Mouse (Mus musculus) cerebellum, postnatal 36 days (tissue): Measurements from ENCODE around the gene Plcb1.

Experiments used
- DNase-seq, 2 experiments: peaks; one replicate each; pipeline ENCODE4 v3.0.0; 2021 to 2022; ENCODE audit warnings: mixed read lengths in 2 of 2

Gene Plcb1

DNA sequence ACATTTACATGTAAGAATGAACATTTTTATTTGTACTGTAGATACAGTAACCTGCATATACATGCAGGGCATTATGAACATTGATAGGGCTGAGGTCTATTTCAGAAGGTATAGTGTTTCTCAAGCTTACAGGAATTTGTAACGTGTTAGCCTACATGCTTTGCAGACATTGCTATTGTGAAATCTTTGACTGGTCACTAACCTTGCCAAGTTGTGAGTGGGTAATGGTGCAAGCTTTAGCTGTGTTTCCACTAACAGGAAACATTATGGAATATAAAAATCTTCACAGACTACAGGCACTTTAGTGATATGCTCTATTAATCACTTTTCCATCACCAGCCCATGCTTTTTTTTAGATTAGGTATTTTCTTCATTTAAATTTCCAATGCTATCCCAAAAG is 289.5 kb downstream of the Plcb1 start:
- DNase-seq, result no peak

DNA sequence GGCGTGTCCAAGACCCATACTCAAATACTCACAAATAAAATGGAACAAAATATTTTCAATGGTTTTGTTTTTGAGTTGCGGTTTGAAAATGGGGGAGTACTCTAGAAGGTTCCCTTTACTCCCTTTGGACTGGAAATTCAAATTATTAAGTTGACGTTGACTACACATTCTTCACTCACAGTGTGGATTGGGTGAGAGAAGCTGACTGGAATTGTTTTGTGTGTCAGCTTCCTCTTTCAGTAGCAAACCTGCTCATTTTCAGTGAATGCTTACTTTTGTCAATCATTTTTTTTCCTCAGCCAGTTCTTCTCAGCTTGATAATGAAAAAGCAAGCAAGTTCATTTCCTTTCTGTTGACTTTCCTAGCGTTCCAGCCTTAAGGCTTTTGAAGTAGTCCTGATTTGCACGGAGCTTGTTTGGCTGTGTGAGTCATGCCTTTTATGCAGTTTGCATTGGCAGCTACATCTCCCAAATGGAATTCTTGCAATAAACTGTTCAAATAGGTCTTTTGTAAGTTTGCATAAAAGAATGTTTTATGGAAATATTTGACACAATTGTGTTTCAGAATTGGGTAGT is 306.8 kb downstream of the Plcb1 start:
- DNase-seq, result no peak

DNA sequence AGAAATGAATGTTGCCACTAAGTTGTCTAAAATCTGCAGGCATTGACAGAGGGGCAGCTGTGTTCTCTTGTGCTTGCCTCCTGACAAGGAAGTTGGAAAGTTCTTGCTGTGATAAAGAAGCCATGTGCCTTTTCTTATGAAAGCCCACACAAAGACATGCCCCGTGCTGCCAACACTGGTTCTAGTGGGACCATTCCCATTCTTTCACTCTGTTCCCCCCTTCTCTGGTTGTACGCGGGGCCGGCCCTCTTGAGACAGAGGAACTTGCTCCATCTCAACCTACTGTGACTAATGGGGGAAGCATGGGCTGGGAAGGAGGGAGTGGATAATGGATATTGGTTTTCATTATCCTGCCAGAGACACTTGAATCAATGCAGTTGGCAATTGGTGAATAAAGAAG is 315.4 kb downstream of the Plcb1 start:
- no peak for DNase-seq

DNA sequence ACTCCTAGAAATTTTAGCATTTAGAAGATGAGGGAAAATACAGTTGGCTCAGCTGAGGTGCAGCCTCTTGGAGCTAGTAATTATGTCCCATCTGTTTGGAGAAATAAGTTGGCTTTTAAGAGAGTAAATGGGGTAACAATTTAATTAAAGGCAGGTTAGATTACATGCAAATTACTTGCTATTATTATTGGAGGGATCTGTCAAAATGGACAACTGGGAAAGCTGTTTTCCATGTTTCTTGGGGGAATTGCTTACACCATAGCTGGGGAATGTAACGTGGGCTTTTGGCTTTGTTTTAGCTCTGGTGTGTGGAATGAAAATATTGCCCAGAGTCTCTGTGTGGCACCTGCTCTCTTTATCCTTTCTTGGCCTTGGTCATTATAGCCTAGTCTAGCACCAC is 316.1 kb downstream of the Plcb1 start:
- no peak for DNase-seq

DNA sequence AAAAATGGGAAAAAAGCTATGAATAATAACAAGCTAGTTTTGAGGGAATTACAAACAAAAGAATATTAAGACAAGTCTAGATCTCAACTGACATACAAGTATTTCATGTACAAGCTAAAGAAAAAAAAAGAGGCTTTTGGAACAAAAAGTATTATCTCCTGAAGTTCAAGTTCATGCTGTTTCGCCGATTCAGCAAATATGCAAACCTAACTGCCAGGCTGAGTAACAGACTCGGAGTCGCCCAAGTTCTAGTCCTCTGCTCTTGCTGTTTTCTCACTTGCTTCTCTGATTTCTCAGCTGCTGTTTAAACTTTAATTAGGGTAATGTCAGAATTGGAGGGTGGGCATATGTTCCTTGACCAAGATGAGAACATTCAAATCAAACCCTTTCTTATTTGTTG is 320.8 kb downstream of the Plcb1 start:
- DNase-seq, result no peak

DNA sequence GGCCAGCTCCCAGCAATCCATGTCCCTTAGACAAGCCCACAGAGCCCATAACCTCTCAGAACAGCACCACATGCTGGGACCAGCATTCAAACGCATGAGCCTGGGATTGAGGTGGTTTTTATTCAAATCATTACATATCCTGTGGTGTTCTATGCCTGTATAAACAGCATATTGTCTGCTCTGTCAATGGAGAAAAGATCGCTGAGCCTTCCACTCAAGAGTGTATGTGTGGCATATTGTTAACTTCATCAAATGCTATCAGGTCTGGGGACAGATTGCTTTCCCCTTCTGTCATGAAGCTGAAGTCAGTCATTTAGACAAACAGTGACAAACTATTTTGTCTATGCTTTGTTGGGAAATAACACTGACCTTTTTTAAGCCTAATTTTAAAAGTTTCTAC is 322.7 kb downstream of the Plcb1 start:
- DNase-seq, result no peak

DNA sequence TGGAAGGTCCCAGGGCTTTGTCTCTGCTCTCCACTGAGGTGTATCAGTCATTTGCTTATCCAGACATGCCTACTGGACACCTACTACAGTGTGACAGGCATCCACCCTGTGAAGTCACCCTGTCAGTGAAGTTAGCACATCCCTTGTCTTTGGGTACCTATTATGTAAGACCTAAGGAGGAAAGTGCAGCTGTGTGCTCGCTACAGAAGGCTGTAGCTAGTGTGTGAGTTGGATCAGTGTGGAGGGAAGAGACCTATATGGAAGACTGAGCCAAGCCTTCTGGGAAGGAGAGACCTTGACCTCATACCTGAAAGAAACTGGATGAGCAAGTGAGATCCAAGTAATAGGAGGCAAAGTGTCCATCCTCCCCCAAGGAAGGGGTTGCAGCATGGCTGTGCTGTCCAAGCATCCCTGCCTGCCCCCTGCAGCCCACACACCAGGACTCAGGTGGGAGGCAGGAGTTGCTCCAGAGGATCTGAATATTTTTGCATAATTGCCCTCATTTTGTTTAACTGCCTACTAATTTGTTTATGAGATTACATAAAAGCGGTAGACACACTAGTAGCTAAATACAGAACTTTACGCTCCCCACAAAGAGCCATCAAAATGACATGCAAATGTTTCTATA is 328.7 kb downstream of the Plcb1 start:
- DNase-seq, result no peak

DNA sequence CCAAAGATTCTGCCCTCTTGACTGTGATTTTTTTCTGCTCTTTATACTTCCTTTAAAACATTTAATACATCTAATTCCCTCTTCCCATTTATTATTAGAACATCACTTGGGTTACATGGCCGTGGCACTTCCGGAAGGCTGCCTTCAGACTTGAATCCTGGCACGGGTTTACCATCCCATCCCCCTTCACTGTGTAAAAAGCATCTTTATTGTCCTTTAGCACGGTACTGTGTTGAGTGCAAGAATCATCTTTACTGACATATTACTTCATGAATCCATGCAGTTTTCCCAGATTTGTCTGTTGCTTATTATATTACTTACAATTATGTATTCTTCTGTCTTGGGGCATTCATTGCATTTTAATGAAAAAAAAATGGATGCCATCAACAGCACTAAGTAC is 337.2 kb downstream of the Plcb1 start:
- no peak for DNase-seq

DNA sequence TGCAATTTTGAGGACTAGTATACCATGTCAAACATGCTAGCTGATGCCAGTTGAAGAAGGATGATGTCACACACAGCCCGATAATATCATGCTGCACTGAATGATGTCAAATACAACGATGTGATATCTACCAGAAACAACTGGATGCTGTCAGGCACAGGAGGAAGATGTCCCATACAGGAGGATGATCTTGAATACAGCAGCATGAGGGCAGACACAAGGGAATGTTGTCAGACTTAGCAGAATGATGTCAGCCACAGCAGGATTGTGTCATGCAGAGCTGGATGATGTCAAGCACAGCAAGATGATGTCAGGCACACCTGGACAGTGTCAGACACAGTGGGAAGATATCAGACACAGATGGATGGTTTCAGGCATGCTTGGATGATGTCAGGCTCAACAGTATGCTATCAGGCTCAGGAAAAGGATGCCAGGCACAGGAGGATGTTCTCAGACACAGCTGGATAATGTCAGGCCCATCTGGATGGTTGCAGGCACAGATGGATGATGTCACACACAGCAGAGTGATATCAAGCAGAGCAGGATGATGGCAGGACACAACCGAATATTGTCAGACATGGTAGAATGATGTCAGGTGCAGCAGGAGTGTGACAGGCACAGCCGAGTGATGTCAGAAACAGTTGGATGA is 338.0 kb downstream of the Plcb1 start:
- DNase-seq, result no peak

DNA sequence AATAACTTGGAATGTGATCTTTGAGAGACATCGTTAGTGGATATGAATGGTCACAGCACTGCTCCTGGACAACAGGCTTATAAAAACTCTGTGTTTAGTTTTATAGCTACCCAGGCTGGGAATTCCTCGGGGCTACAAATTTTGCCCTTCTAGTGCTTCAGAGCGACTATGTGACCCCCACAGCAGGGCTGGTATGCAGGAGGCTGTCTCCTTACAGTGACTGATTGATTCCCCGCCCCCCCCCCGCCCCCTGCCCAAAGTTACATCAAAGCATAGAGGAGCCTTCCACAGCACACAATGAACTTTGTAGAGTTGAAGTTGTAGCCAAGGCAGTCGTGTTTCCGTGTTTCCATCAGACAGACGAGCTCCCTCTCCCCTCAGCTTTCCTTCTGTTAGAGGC is 354.7 kb downstream of the Plcb1 start:
- DNase-seq, result no peak

DNA sequence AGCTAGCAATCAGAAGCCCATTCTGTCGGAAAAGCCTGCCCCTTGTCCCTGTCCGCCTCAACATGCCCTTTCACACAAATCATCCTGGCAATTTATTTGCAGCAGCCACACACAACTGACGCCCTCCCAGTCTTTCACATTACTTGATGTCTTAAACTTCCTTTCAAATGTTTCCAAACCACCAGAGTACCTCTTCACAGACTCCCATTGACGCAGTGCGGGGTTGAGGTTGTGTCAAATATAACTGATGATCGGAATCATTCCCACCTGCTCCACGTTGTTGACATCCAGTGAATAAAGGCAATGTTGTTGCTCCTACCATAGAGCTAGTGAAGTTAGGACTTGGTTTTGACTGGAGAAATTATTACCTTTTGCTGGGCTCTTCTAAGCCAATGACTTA is 366.4 kb downstream of the Plcb1 start:
- no peak for DNase-seq

DNA sequence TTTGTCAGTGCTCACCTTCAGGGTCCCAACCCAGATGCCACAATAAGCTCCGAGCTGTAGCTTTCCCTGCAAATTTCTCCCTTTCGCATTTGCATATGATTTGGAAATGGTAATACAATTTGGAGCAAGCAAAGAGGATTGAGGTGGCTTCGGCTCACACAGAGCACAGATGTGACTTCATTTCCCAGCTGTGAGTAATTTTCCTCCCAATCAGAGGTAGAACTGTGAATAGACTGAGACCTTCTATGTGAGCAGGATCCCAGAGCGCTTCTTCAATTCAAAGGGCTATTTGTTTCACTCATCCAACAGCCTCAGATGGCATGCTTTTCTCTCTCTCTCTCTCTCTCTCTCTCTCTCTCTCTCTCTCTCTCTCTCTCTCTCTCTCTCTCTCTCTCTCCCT is 367.4 kb downstream of the Plcb1 start:
- DNase-seq, result no peak

DNA sequence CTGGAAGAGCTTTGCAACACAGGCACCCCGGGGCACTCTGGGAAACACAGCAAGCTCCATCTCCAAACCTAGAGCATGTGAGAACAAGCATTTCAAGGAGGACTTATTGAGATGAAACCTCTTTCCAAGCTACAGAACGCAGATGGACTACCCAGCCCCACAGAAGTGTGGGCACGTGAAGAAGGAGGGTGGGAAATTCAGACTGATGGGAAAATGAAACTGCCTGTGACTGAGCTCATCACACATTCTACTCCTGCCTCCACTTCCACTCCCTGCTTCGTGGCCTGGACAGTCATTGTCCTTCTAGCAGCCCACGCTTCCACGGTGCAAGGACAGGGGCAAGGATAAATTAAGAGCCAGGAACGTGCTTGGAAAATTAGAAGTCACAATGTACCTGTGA is 370.2 kb downstream of the Plcb1 start:
- DNase-seq, result no peak

DNA sequence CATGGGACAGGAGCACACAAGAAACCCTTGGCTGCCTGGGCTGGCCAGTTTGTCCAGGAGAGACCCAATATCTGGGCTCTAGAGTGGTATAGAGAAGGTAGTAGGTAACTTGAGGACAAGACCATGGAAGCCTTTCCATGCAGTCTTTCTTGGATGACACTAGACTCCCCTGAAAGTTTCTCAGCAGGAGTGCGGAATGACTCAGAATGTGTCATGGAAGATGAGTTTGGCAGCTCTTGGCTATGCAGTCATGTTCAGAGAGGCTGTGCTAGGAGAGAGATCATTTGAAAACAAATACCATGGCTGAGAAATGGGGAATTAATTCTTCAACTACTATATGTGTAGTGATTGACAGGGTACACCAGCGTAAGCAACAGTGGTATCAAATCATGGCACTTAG is 372.1 kb downstream of the Plcb1 start:
- peak in 1 of 2 experiments; percentile 13 for DNase-seq

DNA sequence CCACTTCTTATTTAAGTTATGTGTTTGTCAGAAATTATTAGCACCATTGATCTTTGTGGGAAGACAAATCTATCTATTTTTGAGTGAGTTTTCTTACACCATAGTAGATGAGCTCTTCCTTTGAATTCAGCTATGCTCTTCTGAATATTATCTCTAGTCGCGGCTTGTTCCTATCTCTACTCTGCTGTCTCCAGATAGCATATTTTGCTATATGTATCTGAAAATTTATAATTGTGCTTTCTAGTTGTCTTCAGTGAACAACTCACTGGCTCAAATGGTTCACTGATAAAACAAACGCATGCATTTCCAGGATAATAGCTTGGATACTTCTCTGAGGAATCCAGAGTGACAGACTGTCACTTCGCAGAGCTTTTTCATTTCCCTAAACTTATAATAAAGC is 375.8 kb downstream of the Plcb1 start:
- DNase-seq, result no peak

DNA sequence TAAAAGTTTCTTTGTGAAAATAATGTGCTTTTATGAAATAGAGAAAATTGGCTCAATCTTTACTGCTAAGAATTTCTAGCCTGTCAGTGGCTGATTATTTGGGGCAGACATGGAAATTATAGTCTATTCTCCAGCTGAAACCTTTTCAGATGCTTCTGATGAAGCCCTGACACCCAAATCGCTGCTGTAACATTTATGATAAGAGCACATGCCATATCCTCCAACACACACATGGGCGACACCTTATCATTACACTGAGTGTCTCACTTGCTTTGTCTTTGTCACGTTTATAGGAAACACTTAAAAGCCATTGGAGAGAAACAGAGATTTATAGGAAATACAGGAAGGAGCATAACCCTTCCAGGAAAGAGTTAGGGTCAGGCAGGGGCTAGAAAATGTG is 379.6 kb downstream of the Plcb1 start:
- DNase-seq, result no peak

DNA sequence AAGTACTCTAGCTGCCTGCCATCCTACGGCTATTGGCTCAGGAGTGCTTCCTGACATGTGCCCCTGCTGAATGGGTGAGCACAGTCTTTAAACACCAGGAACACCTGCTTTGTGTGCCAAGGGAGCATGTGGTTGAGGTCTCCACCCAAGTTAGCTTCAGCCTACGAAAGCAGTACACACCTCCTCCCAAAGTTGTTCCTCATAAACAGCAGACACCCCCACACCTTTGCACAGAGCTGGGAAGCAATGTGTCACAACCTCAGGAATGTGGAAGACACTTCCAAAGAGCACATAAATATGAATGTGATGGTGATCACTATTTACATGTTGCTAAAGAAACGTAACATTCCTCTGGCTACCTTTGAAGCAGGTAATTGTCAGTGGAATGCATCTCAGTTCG is 389.7 kb downstream of the Plcb1 start:
- DNase-seq, result no peak

DNA sequence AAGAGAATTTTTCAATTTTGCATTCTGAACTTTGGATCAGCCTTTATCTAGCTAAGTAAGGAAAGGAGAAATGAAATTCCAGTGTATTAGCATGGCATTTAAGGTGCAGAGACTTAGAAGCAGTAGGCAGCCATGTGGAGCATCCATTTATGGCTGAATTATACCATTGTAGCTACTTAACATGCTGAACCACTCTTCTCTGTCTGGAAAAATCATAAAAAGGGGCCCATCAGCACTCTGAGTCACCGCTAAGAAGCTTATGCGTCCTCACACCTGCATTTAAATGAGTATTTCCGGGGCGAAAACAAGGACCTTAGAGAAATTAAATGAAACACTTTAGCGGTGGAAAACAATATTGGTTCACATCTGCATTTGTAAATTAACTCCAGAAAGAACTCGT is 401.8 kb downstream of the Plcb1 start:
- DNase-seq, result no peak

DNA sequence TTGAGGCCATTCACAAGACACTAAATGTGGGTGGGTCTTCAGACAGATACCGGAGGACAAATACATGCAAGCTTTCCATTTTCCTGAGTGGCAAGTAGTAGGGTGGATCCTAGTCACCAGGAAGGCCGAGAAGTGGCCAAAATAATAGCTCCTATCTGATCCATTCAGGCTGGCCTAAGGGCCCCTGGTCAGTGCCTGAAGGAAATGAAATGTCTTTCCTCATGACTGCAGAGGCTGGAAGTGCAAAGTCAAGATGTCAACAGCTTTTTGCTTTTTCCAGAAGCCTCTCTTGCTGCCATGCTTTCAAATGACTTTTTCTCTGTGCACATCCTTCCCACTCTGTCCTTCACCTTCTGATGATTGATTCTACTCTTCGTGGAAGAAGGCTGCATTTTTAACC is 415.0 kb downstream of the Plcb1 start:
- DNase-seq, result no peak

DNA sequence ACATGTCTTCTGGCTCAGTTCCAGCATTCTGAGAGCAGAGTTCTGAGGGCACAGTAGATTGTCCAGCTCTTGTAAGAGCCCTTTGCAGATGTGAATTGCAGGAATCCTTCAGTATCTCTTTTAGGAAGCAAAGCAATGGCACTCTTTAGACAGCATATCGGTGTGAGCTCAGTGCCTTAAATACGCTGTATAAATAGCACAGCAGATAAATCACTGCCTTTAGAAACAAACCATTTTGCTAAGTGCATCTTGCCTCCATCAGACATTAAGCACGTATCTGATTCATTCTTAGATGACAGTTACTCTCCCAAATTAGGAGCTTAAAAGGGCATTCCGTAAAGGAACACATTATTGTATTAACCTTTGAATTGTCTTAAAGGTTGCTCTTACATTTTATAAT is 416.5 kb downstream of the Plcb1 start:
- no peak for DNase-seq

DNA sequence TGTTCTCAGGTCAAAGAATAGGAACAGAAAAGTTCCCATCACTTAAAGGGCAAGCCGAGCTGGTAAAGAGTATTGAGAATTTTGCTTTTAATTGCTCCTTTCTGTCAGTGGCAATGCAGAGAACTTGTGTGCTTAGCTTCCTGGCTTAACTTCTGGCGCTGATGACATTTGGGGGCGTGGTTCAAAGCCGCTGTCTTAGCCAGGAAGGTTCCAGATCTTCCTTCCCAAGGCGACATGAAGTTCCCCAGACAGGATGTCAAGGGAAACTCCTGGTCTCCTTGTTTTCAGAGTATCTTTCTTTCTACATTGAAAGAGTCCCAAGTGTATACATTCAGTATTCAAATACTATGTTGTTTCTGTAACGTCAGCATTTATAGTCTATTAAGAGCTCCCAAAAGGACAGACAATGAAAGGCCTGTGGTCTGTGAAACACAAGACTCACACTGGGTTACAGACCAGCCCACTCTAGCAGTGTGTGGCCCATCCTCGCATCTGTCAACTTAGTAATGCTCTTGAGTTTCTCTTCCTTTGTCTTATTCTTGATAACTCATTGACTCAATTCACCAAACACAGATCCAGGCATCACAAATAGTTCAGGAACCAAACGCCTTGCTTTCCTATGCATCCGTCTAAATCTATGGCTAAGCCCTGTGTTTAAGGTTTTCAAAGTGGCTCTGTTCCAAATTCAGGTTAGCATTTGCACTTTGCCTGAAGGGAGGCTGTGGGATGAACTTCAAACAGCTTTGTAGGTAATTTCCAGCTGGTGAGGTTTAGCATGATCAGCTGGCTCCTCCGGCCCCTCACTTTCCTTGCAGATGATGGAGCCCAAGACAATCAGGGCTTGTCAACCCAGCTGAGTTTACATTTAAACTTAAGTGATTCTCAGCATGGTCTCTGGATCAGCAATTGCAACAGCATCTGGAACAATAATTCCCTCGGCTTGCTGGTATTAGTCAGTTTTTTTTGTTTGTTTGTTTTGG is 418.6 kb downstream of the Plcb1 start:
- no peak for DNase-seq

DNA sequence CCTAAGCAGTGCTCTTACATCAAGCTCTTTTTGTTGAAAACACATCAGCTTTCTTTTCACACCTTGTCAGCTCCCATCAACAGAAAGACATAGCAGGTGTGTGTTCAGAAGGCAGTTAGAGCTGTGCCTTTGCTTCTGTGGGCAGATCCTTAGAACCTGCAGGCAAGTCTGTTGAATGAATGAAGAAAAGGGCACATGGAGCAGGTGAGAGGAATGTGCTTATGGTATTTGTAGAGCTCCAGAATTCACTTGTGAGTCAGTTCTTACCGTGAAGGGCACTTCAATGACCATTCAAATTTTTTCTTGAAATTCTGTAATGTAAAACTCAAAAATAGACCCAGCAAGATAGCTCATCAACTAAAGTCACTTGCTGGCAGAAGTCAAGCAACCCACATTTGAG is 423.0 kb downstream of the Plcb1 start:
- no peak for DNase-seq

DNA sequence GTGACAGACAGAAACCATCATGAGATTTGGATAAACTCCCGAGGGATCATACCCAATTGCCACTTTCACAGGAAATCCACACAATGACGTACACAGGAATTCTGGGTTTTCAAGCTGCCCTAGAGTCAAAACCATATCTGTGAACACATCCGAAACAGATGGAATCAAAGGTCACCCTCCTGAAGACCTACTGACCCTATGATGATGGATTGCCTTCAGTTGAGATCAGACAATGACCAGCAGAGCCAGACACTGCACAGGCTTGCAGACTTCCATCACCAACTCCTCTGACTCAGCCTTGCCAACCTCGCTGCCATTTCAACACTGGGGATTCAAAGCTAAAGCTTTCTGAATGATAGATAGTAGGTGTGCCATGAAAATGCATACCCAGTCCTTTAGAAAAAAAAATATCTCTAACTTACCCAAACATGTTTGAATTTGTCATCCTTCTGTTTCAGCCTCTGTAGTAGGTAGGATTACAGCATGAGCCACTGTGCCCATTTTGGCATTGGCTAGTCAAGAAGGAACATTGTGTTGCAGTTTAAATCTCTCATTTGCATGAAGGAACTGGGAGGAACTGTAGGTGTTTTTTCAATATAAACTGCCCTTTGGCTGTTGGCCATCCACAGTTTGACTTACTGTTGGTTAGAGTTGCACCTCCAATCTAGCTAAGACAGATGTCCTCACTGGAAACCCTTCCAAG is 429.0 kb downstream of the Plcb1 start:
- DNase-seq, result no peak
